12 mouse cellular contexts compared by ENCODE assay signal in the genomic region with DNA sequence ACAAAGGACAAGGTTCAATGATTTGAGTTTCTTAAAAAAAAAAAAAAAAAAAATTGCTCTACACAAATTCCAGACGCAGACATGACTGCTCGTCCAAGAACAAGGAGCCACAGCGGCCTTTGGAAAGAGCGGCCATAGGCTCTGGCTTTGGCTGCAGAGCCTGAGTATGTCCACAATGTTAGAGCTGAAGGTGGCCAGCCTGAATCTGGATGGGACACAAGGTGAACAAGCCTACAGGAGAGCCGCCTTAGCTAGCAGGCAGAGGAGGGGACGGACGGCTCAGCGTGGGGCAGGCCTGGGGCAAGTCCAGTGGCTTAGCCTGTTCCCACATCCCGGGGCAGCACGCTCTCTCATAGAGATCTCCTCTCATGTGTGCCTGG. TPM values are rescaled to one million over a fixed set of nuclear protein-coding genes. Genes with fewer than 3 reads are reported as not detected.
A peak's percentile ranks its signal among the peaks of the same experiment; 100 is the strongest.
DNase-seq lines count a peak whose midpoint lies in the region; ATAC-seq and TF ChIP-seq lines count a peak whose summit lies in the region.
"Had no signal": no experiment of that assay in that cellular context is flagged by ENCODE, and none has a peak within 500 bp of the region (broad histone marks: within the 10 kb centered on the region; RNA-seq: fewer than 3 reads in every experiment).

No protein-coding gene starts in this region.

- no peak overlapping the region for H3K4me3 ChIP-seq in heart, embryonic 16.5 days (ENCODE audit: low read length)
- H3K4me3 ChIP-seq in lung, embryonic 15.5 days: no peak overlapping the region
- no peak overlapping the region for H3K4me3 ChIP-seq in embryonic facial prominence, embryonic 15.5 days (replicated peaks)
- no peak overlapping the region for H3K4me3 ChIP-seq in limb, embryonic 12.5 days (replicated peaks)
- H3K4me3 ChIP-seq in layer of hippocampus, adult 2 months: no peak overlapping the region
- H3K4me3 ChIP-seq: liver, embryonic 15.5 days had no signal

- no peak overlapping the region; the same call in 1 of the 2 replicates for H3K4me2 ChIP-seq in heart, embryonic 16.5 days (ENCODE audit: low read depth, low read length)
- H3K4me2 ChIP-seq in lung, embryonic 15.5 days: 0 out of 2 replicates have a peak overlapping the region, but pooled peaks have one; percentile 6
- H3K4me2 ChIP-seq in embryonic facial prominence, embryonic 15.5 days (replicated peaks): no peak overlapping the region
- H3K4me2 ChIP-seq in limb, embryonic 12.5 days: no peak overlapping the region
- H3K4me2 ChIP-seq: liver, embryonic 15.5 days had no signal

- H3K36me3 ChIP-seq in heart, embryonic 16.5 days (ENCODE audit: control insufficient read depth, insufficient read depth): no peaks in the 10 kb centered on the region
- no peaks in the 10 kb centered on the region for H3K36me3 ChIP-seq in lung, embryonic 15.5 days
- no peaks in the 10 kb centered on the region for H3K36me3 ChIP-seq in embryonic facial prominence, embryonic 15.5 days
- no peaks in the 10 kb centered on the region for H3K36me3 ChIP-seq in limb, embryonic 12.5 days
- H3K36me3 ChIP-seq: liver, embryonic 15.5 days had no signal

- no peaks in the 10 kb centered on the region for H3K27me3 ChIP-seq in heart, embryonic 16.5 days (ENCODE audit: control insufficient read depth, insufficient read depth, low read length)
- no peaks in the 10 kb centered on the region for H3K27me3 ChIP-seq in lung, embryonic 15.5 days
- no peaks in the 10 kb centered on the region for H3K27me3 ChIP-seq in embryonic facial prominence, embryonic 15.5 days
- H3K27me3 ChIP-seq in limb, embryonic 12.5 days: no peaks in the 10 kb centered on the region
- H3K27me3 ChIP-seq: liver, embryonic 15.5 days had no signal

- WGBS in heart, embryonic 16.5 days: 76% methylated on average over 10 of the region's 10 CpGs
- WGBS in lung, embryonic 15.5 days: 53% methylated on average over 10 of the region's 10 CpGs
- 77% methylated on average over 10 of the region's 10 CpGs for WGBS in embryonic facial prominence, embryonic 15.5 days
- WGBS in limb, embryonic 12.5 days: 84% methylated on average over 10 of the region's 10 CpGs

- no peak for DNase-seq in heart, adult 18-20 months
- no peak for DNase-seq in lung, postnatal 25 days (ENCODE audit: low spot score)
- DNase-seq in ovary, postnatal 14 days (ENCODE audit: low spot score): no peak
- no peak for DNase-seq in layer of hippocampus, adult 2 months (ENCODE audit: low spot score in 2 of 2)
- DNase-seq: cerebellum, postnatal 36 days; gastrocnemius, postnatal 36 days had no signal

- peaks cover 73% of the 10 kb centered on the region for H3K4me1 ChIP-seq in heart, embryonic 16.5 days (ENCODE audit: control insufficient read depth, insufficient read depth, low read length)
- H3K4me1 ChIP-seq in lung, embryonic 15.5 days: peaks cover 71% of the 10 kb centered on the region
- H3K4me1 ChIP-seq in embryonic facial prominence, embryonic 15.5 days: peaks cover 46% of the 10 kb centered on the region
- peaks cover 40% of the 10 kb centered on the region for H3K4me1 ChIP-seq in limb, embryonic 12.5 days (replicated peaks)

- no peak for ATAC-seq in heart, embryonic 16.5 days (replicated peaks; ENCODE audit: extremely low read depth, insufficient read depth, low FRiP score)
- ATAC-seq in lung, embryonic 15.5 days (ENCODE audit: borderline replicate concordance, extremely low read depth, low FRiP score, low TSS enrichment): peak; percentile 37; the same call in 1 of the 2 replicates
- ATAC-seq in embryonic facial prominence, embryonic 15.5 days (ENCODE audit: insufficient number of reproducible peaks, low FRiP score, low TSS enrichment, low read depth): no peak
- ATAC-seq in limb, embryonic 12.5 days (ENCODE audit: insufficient number of reproducible peaks, insufficient read depth, low FRiP score, low TSS enrichment, low read depth): 0 out of 2 replicates have a peak, but pooled peaks have one; percentile 13
- ATAC-seq: CD4-positive, CD25-positive, alpha-beta regulatory T cell, adult 4 months had no signal

- no peaks in the 10 kb centered on the region for H3K9me3 ChIP-seq in heart, embryonic 16.5 days (replicated peaks; ENCODE audit: control insufficient read depth, low read length)
- no peaks in the 10 kb centered on the region for H3K9me3 ChIP-seq in lung, embryonic 15.5 days
- no peaks in the 10 kb centered on the region for H3K9me3 ChIP-seq in embryonic facial prominence, embryonic 15.5 days (replicated peaks)
- no peaks in the 10 kb centered on the region for H3K9me3 ChIP-seq in limb, embryonic 12.5 days
- H3K9me3 ChIP-seq: liver, embryonic 15.5 days had no signal

- no peak overlapping the region for H3K9ac ChIP-seq in heart, embryonic 16.5 days (ENCODE audit: low read length)
- no peak overlapping the region for H3K9ac ChIP-seq in lung, embryonic 15.5 days
- no peak overlapping the region for H3K9ac ChIP-seq in embryonic facial prominence, embryonic 15.5 days
- no peak overlapping the region for H3K9ac ChIP-seq in limb, embryonic 12.5 days (replicated peaks)
- H3K9ac ChIP-seq: liver, embryonic 15.5 days had no signal

- peak overlapping the region; percentile 36; the same call in 1 of the 2 replicates for H3K27ac ChIP-seq in heart, embryonic 16.5 days (ENCODE audit: low read length)
- peak overlapping the region; percentile 91 for H3K27ac ChIP-seq in lung, embryonic 15.5 days
- 0 out of 2 replicates have a peak overlapping the region, but pooled peaks have one; percentile 1 for H3K27ac ChIP-seq in embryonic facial prominence, embryonic 15.5 days (replicated peaks)
- peak overlapping the region; percentile 12; the same call in 1 of the 2 replicates for H3K27ac ChIP-seq in limb, embryonic 12.5 days
- H3K27ac ChIP-seq in layer of hippocampus, adult 2 months: no peak overlapping the region

- TF ChIP-seq CTCF in layer of hippocampus, adult 2 months (conservative IDR thresholded peaks at IDR 0.05): no peak

RNA-seq across cellular contexts. Expression of gene Mical3, which starts 48.7 kb away (rescaled TPM):
- 27.2 and 30.4 TPM in 2 replicates for polyA plus RNA-seq in heart, embryonic 16.5 days (2015; fragmentation: Nextera tagmentation; extraction: Ambion mirVana)
- total RNA-seq in heart, adult 18-20 months (2021): 100 to 1,000 TPM; 109 to 123 TPM
- polyA plus RNA-seq in lung, embryonic 15.5 days (2015; fragmentation: Nextera tagmentation; extraction: Ambion mirVana): 17.6 and 20.0 TPM in 2 replicates
- polyA plus RNA-seq in embryonic facial prominence, embryonic 15.5 days (2015; fragmentation: Nextera tagmentation; extraction: Ambion mirVana): 11.5 and 14.1 TPM in 2 replicates
- 10.0 and 10.8 TPM in 2 replicates for polyA plus RNA-seq in limb, embryonic 12.5 days (2016; fragmentation: Nextera tagmentation; extraction: Ambion mirVana)
- 10 to 100 TPM; 89.5 to 94.6 TPM for total RNA-seq in layer of hippocampus, adult 2 months (2021)

Comparison
In these comparisons a context has a peak if more than half of its experiments do, and no peak if none do; other contexts are left out.
1. ATAC-seq: peak in lung, embryonic 15.5 days (single experiment) and limb, embryonic 12.5 days (single experiment); none in heart, embryonic 16.5 days (single experiment) and embryonic facial prominence, embryonic 15.5 days (single experiment).